Mouse (Mus musculus) heart, postnatal 0 days (tissue): ENCODE measurements around the gene Uba1.

ENCODE experiments used
- CTCF ChIP-seq: IDR thresholded peaks from 2 replicates; pipeline ENCODE4 v1.5.1; 2016; ENCODE audit warnings: antibody characterized with exemption, control low read depth, low read depth
- EP300 ChIP-seq: IDR thresholded peaks from 2 replicates; pipeline ENCODE4 v1.6.1; 2016; ENCODE audit warnings: antibody characterized with exemption, low read depth

DNA sequence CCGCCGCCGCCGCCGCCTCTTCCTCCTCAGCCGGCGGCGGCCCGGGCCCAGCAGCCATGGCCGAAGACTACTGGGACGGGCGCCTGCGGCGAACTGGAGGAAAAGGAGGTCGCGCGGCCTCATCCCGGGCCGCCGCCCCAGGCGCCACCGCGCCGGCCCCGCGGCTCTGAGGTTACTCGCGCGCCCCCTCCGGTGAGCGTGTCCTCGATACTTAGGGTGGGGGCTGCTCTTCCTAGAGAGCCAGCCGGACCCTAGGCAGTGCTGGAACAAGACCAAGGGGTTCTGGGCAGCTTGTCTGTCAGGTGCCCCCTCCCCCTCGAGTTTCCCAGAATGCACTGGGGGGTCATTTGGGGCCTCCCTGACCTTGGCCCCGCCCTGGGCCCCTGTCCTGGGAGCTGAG is 30.5 kb downstream of the Uba1 start:
- 0 out of 2 replicates have a peak, but pooled peaks have one; percentile 2 for TF ChIP-seq CTCF
- no peak for TF ChIP-seq EP300
